Mouse (Mus musculus): ENCODE data around the gene Lce1m. TPM values are rescaled to one million over a fixed set of nuclear protein-coding genes. Genes with fewer than 3 reads are reported as not detected.
"Not testable (repeated sequence)": the region's sequence is repeated elsewhere in the genome, so short reads cannot be mapped to it uniquely, and the experiment has no call there.

Lce1m gene
- not detected in 2 replicates for polyA plus RNA-seq (2012; rRNA removed)

- no peaks in the 10 kb centered on the region for H3K36me3 ChIP-seq (ENCODE audit: control insufficient read depth, insufficient read depth, low read length)
- H3K27me3 ChIP-seq (ENCODE audit: control insufficient read depth, insufficient read depth, low read length), result peaks cover 2% of the 10 kb centered on the region; the same call in 1 of the 2 replicates
- 92% methylated on average over 2 of the region's 2 CpGs for WGBS
- H3K4me3 ChIP-seq (ENCODE audit: low read depth, low read length), result no peak within 1 kb of the TSS
- H3K27ac ChIP-seq (ENCODE audit: insufficient read depth, low read depth, low read length), result no peak within 1 kb of the TSS
- H3K4me1 ChIP-seq (ENCODE audit: control insufficient read depth, insufficient read depth, insufficient read length, low read length), result no peaks in the 10 kb centered on the region
- TF ChIP-seq CTCF (IDR thresholded peaks at IDR 0.05; ENCODE audit: extremely low read depth, insufficient read length, insufficient replicate concordance, low read depth, low read length) (no peak), POLR2A (IDR thresholded peaks at IDR 0.05; ENCODE audit: low read depth, low read length) (no peak)
Observed at GRCm38 (mm10) chr3:93018960-93019359, at the start of gene Lce1m. TSS of gene Lce1m (minus strand) at chr3:93019060.

GRCm38 (mm10) chr3:93068523-93068922 is 49.7 kb upstream of the Lce1m start, which contains the start of gene Gm4858:
TSS of gene Gm4858 (plus strand) at chr3:93068823.
- not testable (repeated sequence) for H3K4me1 ChIP-seq (ENCODE audit: control insufficient read depth, insufficient read depth, insufficient read length, low read length); H3K36me3 ChIP-seq (ENCODE audit: control insufficient read depth, insufficient read depth, low read length); H3K4me3 ChIP-seq (ENCODE audit: low read depth, low read length)

GRCm38 (mm10) chr3:93052826-93053474 is 34.1 kb upstream of the Lce1m start:
- WGBS, result 59% methylated on average over 10 of the region's 10 CpGs
- H3K4me3 ChIP-seq (ENCODE audit: low read depth, low read length), result no peak overlapping the region
- no peaks in the 10 kb centered on the region for H3K4me1 ChIP-seq (ENCODE audit: control insufficient read depth, insufficient read depth, insufficient read length, low read length)
- no peaks in the 10 kb centered on the region for H3K27me3 ChIP-seq (ENCODE audit: control insufficient read depth, insufficient read depth, low read length)
- TF ChIP-seq CTCF (IDR thresholded peaks at IDR 0.05; ENCODE audit: extremely low read depth, insufficient read length, insufficient replicate concordance, low read depth, low read length) (no peak), POLR2A (IDR thresholded peaks at IDR 0.05; ENCODE audit: low read depth, low read length) (no peak)
- H3K27ac ChIP-seq (ENCODE audit: insufficient read depth, low read depth, low read length), result no peak overlapping the region
- no peaks in the 10 kb centered on the region for H3K36me3 ChIP-seq (ENCODE audit: control insufficient read depth, insufficient read depth, low read length)

More at GRCm38 (mm10) chr3:93068523-93068922, 49.7 kb upstream of the Lce1m start, which contains the start of gene Gm4858:
- H3K27ac ChIP-seq (ENCODE audit: insufficient read depth, low read depth, low read length); H3K27me3 ChIP-seq (ENCODE audit: control insufficient read depth, insufficient read depth, low read length): not testable (repeated sequence)

GRCm38 (mm10) chr3:93050182-93050581 is 31.3 kb upstream of the Lce1m start:
- 50% methylated on average over 1 of the region's 1 CpGs for WGBS
- Histone ChIP-seq H3K4me1 (ENCODE audit: control insufficient read depth, insufficient read depth, insufficient read length, low read length) (no peaks in the 10 kb centered on the region), H3K36me3 (ENCODE audit: control insufficient read depth, insufficient read depth, low read length) (no peaks in the 10 kb centered on the region), H3K4me3 (ENCODE audit: low read depth, low read length) (no peak overlapping the region), H3K27ac (ENCODE audit: insufficient read depth, low read depth, low read length) (no peak overlapping the region), H3K27me3 (ENCODE audit: control insufficient read depth, insufficient read depth, low read length) (no peaks in the 10 kb centered on the region)
- TF ChIP-seq POLR2A (IDR thresholded peaks at IDR 0.05; ENCODE audit: low read depth, low read length) (no peak), CTCF (IDR thresholded peaks at IDR 0.05; ENCODE audit: extremely low read depth, insufficient read length, insufficient replicate concordance, low read depth, low read length) (no peak)

GRCm38 (mm10) chr3:93031450-93031849 is 12.6 kb upstream of the Lce1m start:
- WGBS, result 39% methylated on average over 5 of the region's 5 CpGs
- Histone ChIP-seq H3K4me1 (ENCODE audit: control insufficient read depth, insufficient read depth, insufficient read length, low read length) (no peaks in the 10 kb centered on the region), H3K36me3 (ENCODE audit: control insufficient read depth, insufficient read depth, low read length) (no peaks in the 10 kb centered on the region), H3K4me3 (ENCODE audit: low read depth, low read length) (no peak overlapping the region), H3K27me3 (ENCODE audit: control insufficient read depth, insufficient read depth, low read length) (no peaks in the 10 kb centered on the region), H3K27ac (ENCODE audit: insufficient read depth, low read depth, low read length) (no peak overlapping the region)
- TF ChIP-seq CTCF (IDR thresholded peaks at IDR 0.05; ENCODE audit: extremely low read depth, insufficient read length, insufficient replicate concordance, low read depth, low read length) (no peak), POLR2A (IDR thresholded peaks at IDR 0.05; ENCODE audit: low read depth, low read length) (no peak)

GRCm38 (mm10) chr3:93025486-93025885 is 6.6 kb upstream of the Lce1m start:
- no peaks in the 10 kb centered on the region for H3K36me3 ChIP-seq (ENCODE audit: control insufficient read depth, insufficient read depth, low read length)
- no peak overlapping the region for H3K27ac ChIP-seq (ENCODE audit: insufficient read depth, low read depth, low read length)
- no peak overlapping the region for H3K4me3 ChIP-seq (ENCODE audit: low read depth, low read length)
- TF ChIP-seq CTCF (IDR thresholded peaks at IDR 0.05; ENCODE audit: extremely low read depth, insufficient read length, insufficient replicate concordance, low read depth, low read length) (no peak), POLR2A (IDR thresholded peaks at IDR 0.05; ENCODE audit: low read depth, low read length) (no peak)
- 60% methylated on average over 2 of the region's 2 CpGs for WGBS
- H3K4me1 ChIP-seq (ENCODE audit: control insufficient read depth, insufficient read depth, insufficient read length, low read length), result no peaks in the 10 kb centered on the region
- no peaks in the 10 kb centered on the region for H3K27me3 ChIP-seq (ENCODE audit: control insufficient read depth, insufficient read depth, low read length)

GRCm38 (mm10) chr3:93023411-93024184 is 4.7 kb upstream of the Lce1m start:
- H3K27me3 ChIP-seq (ENCODE audit: control insufficient read depth, insufficient read depth, low read length), result no peaks in the 10 kb centered on the region
- H3K27ac ChIP-seq (ENCODE audit: insufficient read depth, low read depth, low read length), result no peak overlapping the region
- no peak for TF ChIP-seq CTCF (IDR thresholded peaks at IDR 0.05; ENCODE audit: extremely low read depth, insufficient read length, insufficient replicate concordance, low read depth, low read length)
- no peak for TF ChIP-seq POLR2A (IDR thresholded peaks at IDR 0.05; ENCODE audit: low read depth, low read length)
- WGBS, result 63% methylated on average over 3 of the region's 3 CpGs
- H3K4me1 ChIP-seq (ENCODE audit: control insufficient read depth, insufficient read depth, insufficient read length, low read length), result no peaks in the 10 kb centered on the region
- no peaks in the 10 kb centered on the region for H3K36me3 ChIP-seq (ENCODE audit: control insufficient read depth, insufficient read depth, low read length)
- no peak overlapping the region for H3K4me3 ChIP-seq (ENCODE audit: low read depth, low read length)
